Mouse (Mus musculus) heart, embryonic 11.5 days (tissue): ENCODE measurements around the gene Dnah2. TPM values are rescaled to one million over a fixed set of nuclear protein-coding genes. Genes with fewer than 3 reads are reported as not detected.

ENCODE experiments used
- ATAC-seq: fragments of 200-750 bp; cut with Nextera tagmentation; replicated peaks from 2 replicates; pipeline ENCODE4 v1.8.0; 2017; ENCODE audit warnings: moderate library complexity; ENCODE audit not compliant: insufficient number of reproducible peaks, low FRiP score, low TSS enrichment
- H3K27ac ChIP-seq: fragments of 300-500 bp; sonication (generic); 2 replicates; pipeline ENCODE4 v1.5.1; 2014; ENCODE audit warnings: mild to moderate bottlenecking, low read depth, low read length
- H3K27me3 ChIP-seq: fragments of 300-500 bp; sonication (generic); 2 replicates; pipeline ENCODE4 v1.6.1; 2014; ENCODE audit warnings: mild to moderate bottlenecking, low read length, mixed read lengths; ENCODE audit not compliant: control insufficient read depth, insufficient read depth
- H3K36me3 ChIP-seq: fragments of 300-500 bp; sonication (generic); 2 replicates; pipeline ENCODE4 v1.6.1; 2014; ENCODE audit warnings: mild to moderate bottlenecking, low read length, moderate library complexity, mixed read lengths; ENCODE audit not compliant: control insufficient read depth, insufficient read depth
- H3K4me1 ChIP-seq: fragments of 300-500 bp; sonication (generic); 2 replicates; pipeline ENCODE4 v1.6.1; 2014; ENCODE audit warnings: low read length; ENCODE audit not compliant: control insufficient read depth, insufficient read depth
- H3K4me2 ChIP-seq: fragments of 300-500 bp; sonication (generic); 2 replicates; pipeline ENCODE4 v1.6.1; 2014; ENCODE audit warnings: mild to moderate bottlenecking, moderate library complexity
- H3K4me3 ChIP-seq: fragments of 300-500 bp; sonication (generic); 2 replicates; pipeline ENCODE4 v1.5.1; 2014; ENCODE audit warnings: low read depth, low read length
- H3K9ac ChIP-seq: fragments of 300-500 bp; sonication (generic); 2 replicates; pipeline ENCODE4 v1.6.1; 2014; ENCODE audit warnings: mild to moderate bottlenecking, low read depth, low read length, moderate library complexity
- H3K9me3 ChIP-seq: fragments of 300-500 bp; sonication (generic); replicated peaks from 2 replicates; pipeline ENCODE4 v1.6.1; 2016; ENCODE audit warnings: low read length; ENCODE audit not compliant: control insufficient read depth
- WGBS: fragments of 180-500 bp; shearing (Covaris S2); extraction: QIAGEN DNeasy Blood & Tissue Kit; methylation state at CpG from one replicate; pipeline ENCODE4 v1.1.7; 2014; ENCODE audit not compliant: insufficient replicate concordance; 5-methylcytosine and 5-hydroxymethylcytosine counted together
- microRNA-seq: library from miRNA; unstranded; fragments of <30 nt; microRNA quantifications from one replicate; pipeline ENCODE4, GENCODE M21; 2016; ENCODE audit warnings: borderline number of aligned reads
- polyA plus RNA-seq: library from polyadenylated mRNA; unstranded; fragments of >200 nt; fragmentation: Nextera tagmentation; extraction: Ambion mirVana; gene quantifications from 2 replicates; pipeline ENCODE4 v1.2.1, GENCODE M21; 2014

Dnah2 gene
- polyA plus RNA-seq, 1 experiment from 2014 or later: 0.20 TPM

DNA sequence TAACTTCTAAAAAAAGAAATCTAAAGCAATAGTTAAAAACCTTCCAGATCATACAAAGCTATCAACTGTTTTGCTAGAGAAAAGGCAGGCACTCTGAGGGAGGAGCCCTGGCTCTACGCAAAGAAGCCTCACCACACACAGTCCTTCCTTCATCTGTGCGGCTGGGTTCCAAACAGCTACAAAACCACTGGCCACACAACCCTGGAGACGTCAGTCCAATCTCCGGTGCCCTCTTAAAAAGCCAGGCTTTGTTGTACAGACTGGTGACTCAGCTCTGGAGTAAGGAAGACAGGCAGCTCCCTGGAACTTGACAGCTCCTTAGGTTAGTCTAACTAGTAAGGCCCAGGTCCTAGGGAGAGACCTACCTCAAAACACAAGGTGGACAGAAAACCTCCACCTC is 173.3 kb downstream of the Dnah2 start:
- Histone ChIP-seq H3K27me3 (no peaks in the 10 kb centered on the region), H3K9ac (no peak overlapping the region), H3K9me3 (no peaks in the 10 kb centered on the region), H3K4me2 (no peak overlapping the region), H3K4me1 (peaks cover 23% of the 10 kb centered on the region), H3K27ac (no peak overlapping the region), H3K36me3 (no peaks in the 10 kb centered on the region; the same call in 1 of the 2 replicates), H3K4me3 (no peak overlapping the region)
- WGBS: 84% methylated on average over 4 of the region's 4 CpGs
- no peak for ATAC-seq

DNA sequence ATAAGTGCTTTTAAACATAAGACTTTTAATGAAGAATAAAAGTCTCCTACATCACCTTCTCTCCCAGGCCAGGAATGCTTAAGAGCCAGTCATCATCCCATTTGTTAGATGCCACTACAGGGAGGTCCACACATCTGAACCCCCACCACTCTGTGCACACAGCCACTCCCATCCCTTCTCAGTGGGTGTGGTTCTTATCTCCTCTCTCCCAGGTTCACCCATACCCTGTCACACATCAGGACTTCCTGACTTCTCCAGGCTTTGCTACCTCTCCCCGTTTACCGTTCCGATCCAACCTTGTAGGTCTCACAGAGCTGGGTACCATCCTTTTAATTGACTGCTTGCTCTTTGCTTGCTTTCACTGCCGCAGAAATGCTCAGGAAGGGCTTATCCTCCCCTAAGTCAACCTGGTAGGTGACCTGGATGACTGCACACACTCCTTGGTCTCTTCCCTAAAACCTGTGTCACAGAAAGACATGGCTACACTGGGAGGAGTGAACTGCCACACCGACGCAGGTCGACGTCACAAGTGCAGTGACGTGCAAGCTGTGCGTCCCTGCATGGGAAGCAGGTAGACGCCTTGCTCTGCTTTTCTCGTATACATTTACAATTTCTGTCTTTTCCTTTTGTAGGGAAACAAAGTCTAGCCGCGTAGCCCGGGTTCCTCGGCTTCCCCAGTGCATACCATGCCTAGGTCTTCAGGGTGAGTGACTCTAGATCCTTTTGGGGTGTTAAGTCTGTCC is 175.5 kb downstream of the Dnah2 start:
- H3K9me3 ChIP-seq: no peaks in the 10 kb centered on the region
- ATAC-seq: peak; percentile 67; the same call in 1 of the 2 replicates
- H3K27ac ChIP-seq: peak overlapping the region; percentile 72
- H3K4me3 ChIP-seq: peak overlapping the region; percentile 6; the same call in 1 of the 2 replicates
- H3K4me2 ChIP-seq: peak overlapping the region; percentile 27
- no peaks in the 10 kb centered on the region for H3K36me3 ChIP-seq
- 81% methylated on average over 16 of the region's 16 CpGs for WGBS
- H3K27me3 ChIP-seq: no peaks in the 10 kb centered on the region
- H3K9ac ChIP-seq: no peak overlapping the region
- H3K4me1 ChIP-seq: peaks cover 26% of the 10 kb centered on the region

DNA sequence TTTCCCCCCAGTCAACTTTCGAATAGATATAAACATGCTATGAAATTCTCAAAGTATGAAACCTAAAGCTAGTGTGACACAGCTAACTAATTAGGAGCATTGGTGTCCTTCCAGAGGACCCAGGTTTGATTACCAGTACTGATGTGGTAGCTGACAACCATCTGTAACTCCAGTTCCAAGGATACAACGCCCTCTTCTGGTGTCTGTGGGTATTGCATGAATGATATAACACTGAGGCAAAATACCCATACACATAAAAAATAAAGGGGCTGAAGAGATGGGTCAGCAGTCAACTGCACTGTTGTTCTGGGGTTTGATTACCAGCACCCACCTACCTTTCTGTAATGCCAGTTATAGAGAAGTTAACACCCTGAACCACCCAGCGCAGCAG is 176.1 kb downstream of the Dnah2 start:
- Histone ChIP-seq H3K36me3 (no peaks in the 10 kb centered on the region), H3K27me3 (no peaks in the 10 kb centered on the region), H3K4me3 (no peak overlapping the region), H3K9ac (0 out of 2 replicates have a peak overlapping the region, but pooled peaks have one; percentile 34), H3K27ac (peak overlapping the region; percentile 72), H3K9me3 (no peaks in the 10 kb centered on the region), H3K4me2 (peak overlapping the region; percentile 27), H3K4me1 (peaks cover 29% of the 10 kb centered on the region)
- ATAC-seq: no peak
- 59% methylated on average over 3 of the region's 3 CpGs for WGBS

DNA sequence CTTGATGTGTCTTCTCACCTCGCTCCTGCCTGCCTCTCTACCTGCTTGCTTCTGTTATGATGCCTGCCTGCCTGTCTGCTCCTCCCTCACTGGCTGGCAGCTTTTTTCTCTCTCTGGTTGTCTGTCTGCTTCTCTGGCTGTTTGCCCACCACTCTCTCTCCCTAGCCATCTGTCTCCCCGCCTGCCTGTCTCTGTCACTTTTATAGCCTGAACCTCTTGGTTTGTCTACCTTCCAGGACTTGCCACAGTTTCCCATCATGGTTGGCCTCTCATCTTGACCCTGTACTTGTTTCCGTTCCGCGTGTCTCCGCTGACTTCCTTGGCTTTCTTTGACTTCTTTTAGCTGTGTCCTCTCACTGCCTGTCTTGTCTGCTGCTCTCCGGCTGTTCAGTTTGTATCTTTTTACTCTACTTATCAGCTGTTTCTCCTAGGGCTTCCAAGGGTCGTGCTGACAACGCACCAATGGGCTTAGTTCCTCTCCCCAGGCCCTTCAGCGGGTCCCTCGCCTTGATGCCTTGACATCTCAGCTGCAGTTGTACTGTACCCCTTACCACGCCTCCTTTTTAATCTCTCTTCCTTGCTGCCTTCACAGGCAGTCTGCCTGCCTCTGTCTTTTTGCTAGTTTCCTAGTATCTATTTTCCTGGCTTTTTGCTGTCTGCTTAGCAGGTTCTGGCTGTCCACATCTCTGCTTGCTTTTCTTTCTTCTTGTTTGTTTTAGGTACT is 176.7 kb downstream of the Dnah2 start:
- 0 out of 2 replicates have a peak overlapping the region, but pooled peaks have one; percentile 34 for H3K9ac ChIP-seq
- no peak overlapping the region for H3K4me3 ChIP-seq
- WGBS: 18% methylated on average over 12 of the region's 12 CpGs

DNA sequence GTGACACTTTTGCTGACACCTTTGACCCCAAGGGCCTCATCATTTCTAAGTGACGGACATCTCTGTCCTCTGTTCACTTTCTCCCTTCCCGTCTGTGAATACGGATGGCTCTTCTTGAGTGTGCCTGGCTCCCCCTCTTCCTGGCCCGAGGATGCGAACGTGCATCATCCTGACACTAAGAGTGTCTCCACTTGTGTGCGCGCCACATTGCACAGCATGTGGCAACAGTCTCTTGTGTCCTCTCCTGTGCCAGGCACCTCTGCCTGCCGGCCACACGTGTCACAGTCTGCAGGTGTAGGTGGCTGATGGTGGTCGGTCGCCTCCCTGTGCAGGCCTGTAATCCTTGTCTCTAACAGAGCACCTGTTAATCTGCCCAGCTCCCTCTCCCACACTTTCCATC is 177.3 kb downstream of the Dnah2 start:
- whole genome bisulfite sequencing: 57% methylated on average over 12 of the region's 12 CpGs
- Histone ChIP-seq H3K27me3 (no peaks in the 10 kb centered on the region), H3K27ac (peak overlapping the region; percentile 72; the same call in 1 of the 2 replicates), H3K9ac (no peak overlapping the region), H3K4me1 (peaks cover 33% of the 10 kb centered on the region), H3K9me3 (no peaks in the 10 kb centered on the region), H3K4me2 (peak overlapping the region; percentile 27; the same call in 1 of the 2 replicates), H3K36me3 (no peaks in the 10 kb centered on the region), H3K4me3 (no peak overlapping the region)
- no peak for ATAC-seq

More for the DNA sequence above, 176.7 kb downstream of the Dnah2 start:
- Histone ChIP-seq H3K4me2 (peak overlapping the region; percentile 27), H3K27ac (peak overlapping the region; percentile 72), H3K4me1 (peaks cover 33% of the 10 kb centered on the region), H3K27me3 (no peaks in the 10 kb centered on the region), H3K9me3 (no peaks in the 10 kb centered on the region), H3K36me3 (no peaks in the 10 kb centered on the region)
- no peak for ATAC-seq

DNA sequence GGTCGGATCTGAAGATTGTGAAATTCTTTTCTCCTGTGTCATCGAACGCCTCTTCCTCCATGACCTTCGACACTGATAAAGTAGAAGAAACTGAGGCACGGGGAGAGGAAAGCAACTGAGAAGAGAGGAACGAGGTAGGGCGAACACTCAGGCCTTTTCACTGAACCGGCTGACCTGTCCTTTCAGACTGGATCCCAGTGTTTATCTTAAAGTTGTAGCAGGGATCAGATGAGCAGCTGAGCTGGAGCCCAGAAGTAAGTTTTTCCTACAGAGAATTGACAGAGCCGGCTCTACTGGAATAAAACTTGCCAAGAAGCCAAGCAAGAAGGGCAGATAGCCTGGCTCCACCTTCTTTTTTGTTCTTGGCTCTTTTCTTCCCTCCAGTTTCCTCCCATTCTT is 178.1 kb downstream of the Dnah2 start:
- no peak overlapping the region for H3K4me3 ChIP-seq
- no peak overlapping the region for H3K9ac ChIP-seq
- no peaks in the 10 kb centered on the region for H3K36me3 ChIP-seq
- no peaks in the 10 kb centered on the region for H3K27me3 ChIP-seq
- peak overlapping the region; percentile 11; the same call in 1 of the 2 replicates for H3K27ac ChIP-seq
- peak overlapping the region; percentile 31 for H3K4me2 ChIP-seq
- H3K9me3 ChIP-seq: no peaks in the 10 kb centered on the region
- WGBS: 20% methylated on average over 9 of the region's 9 CpGs
- peaks cover 37% of the 10 kb centered on the region for H3K4me1 ChIP-seq
- no peak for ATAC-seq

Small RNA genes within 50 kb of the gene (microRNA-seq; reads per million reads assigned to microRNA genes)
- gene Gm27493: not detected

Other genes with a start within 250 kb of the Dnah2 start
- 10.1 and 13.1 TPM in 2 replicates for gene Cntrob, start 225.3 kb downstream of the Dnah2 start, polyA plus RNA-seq
- gene Trappc1, start 225.1 kb downstream of the Dnah2 start, polyA plus RNA-seq: 189 and 202 TPM in 2 replicates
- gene Kcnab3, start 222.9 kb downstream of the Dnah2 start, polyA plus RNA-seq: 0.56 and 0.70 TPM in 2 replicates
- 7.8 and 8.6 TPM in 2 replicates for gene Rnf227, start 208.6 kb downstream of the Dnah2 start, polyA plus RNA-seq
- gene Chd3, start 179.7 kb downstream of the Dnah2 start, polyA plus RNA-seq: 15.5 and 21.8 TPM in 2 replicates
- 166 and 170 TPM in 2 replicates for gene Naa38, start 153.6 kb downstream of the Dnah2 start, polyA plus RNA-seq
- 19.6 and 25.0 TPM in 2 replicates for gene Cyb5d1, start 153.5 kb downstream of the Dnah2 start, polyA plus RNA-seq
- gene Tmem88, start 150.9 kb downstream of the Dnah2 start, polyA plus RNA-seq: 30.5 and 31.7 TPM in 2 replicates
- 21.5 and 25.1 TPM in 2 replicates for gene Kdm6b, start 135.4 kb downstream of the Dnah2 start, polyA plus RNA-seq
- gene Efnb3, start 11.1 kb upstream of the Dnah2 start, polyA plus RNA-seq: 15.2 and 19.0 TPM in 2 replicates
- gene Wrap53, start 31.1 kb upstream of the Dnah2 start, polyA plus RNA-seq: 20.3 and 22.9 TPM in 2 replicates
- 103 and 107 TPM in 2 replicates for gene Trp53, start 31.2 kb upstream of the Dnah2 start, polyA plus RNA-seq
- gene Atp1b2, start 56.8 kb upstream of the Dnah2 start, polyA plus RNA-seq: 31.0 and 36.2 TPM in 2 replicates
- 1.5 TPM in 1 of 2 replicates, not detected in the other for gene Shbg, start 68.8 kb upstream of the Dnah2 start, polyA plus RNA-seq
- gene Sat2, start 72.9 kb upstream of the Dnah2 start, polyA plus RNA-seq: 15.2 and 16.4 TPM in 2 replicates
- 21.1 and 29.0 TPM in 2 replicates for gene Fxr2, start 83.9 kb upstream of the Dnah2 start, polyA plus RNA-seq
- gene Sox15, start 106.2 kb upstream of the Dnah2 start, polyA plus RNA-seq: not detected in 2 replicates
- gene Mpdu1, start 113.5 kb upstream of the Dnah2 start, polyA plus RNA-seq: 16.5 and 35.1 TPM in 2 replicates
- gene Cd68, start 117.0 kb upstream of the Dnah2 start, polyA plus RNA-seq: 4.2 and 4.7 TPM in 2 replicates
- gene Eif4a1, start 123.3 kb upstream of the Dnah2 start, polyA plus RNA-seq: 530 and 592 TPM in 2 replicates
- 70.2 and 81.4 TPM in 2 replicates for gene Senp3, start 133.0 kb upstream of the Dnah2 start, polyA plus RNA-seq
- gene Tnfsf13, start 136.7 kb upstream of the Dnah2 start, polyA plus RNA-seq: 0.24 TPM in 1 of 2 replicates, not detected in the other
- 4.4 TPM in 2 replicates for gene Tnfsf12, start 146.7 kb upstream of the Dnah2 start, polyA plus RNA-seq
- 3.0 and 4.2 TPM in 2 replicates for gene Tnfsfm13, start 147.0 kb upstream of the Dnah2 start, polyA plus RNA-seq
- 29.0 and 36.7 TPM in 2 replicates for gene Polr2a, start 209.5 kb upstream of the Dnah2 start, polyA plus RNA-seq
- 0.10 TPM in 1 of 2 replicates, not detected in the other for gene Slc35g3, start 212.9 kb upstream of the Dnah2 start, polyA plus RNA-seq
- gene Zbtb4, start 216.8 kb upstream of the Dnah2 start, polyA plus RNA-seq: 2.1 and 3.1 TPM in 2 replicates
- gene Chrnb1, start 246.8 kb upstream of the Dnah2 start, polyA plus RNA-seq: 3.7 and 4.5 TPM in 2 replicates